Mouse (Mus musculus) 3134 (cell line): ENCODE data around the gene Bhlhe40.

Experiments used
- DNase-seq: peaks from one replicate; pipeline ENCODE4 v3.0.0-alpha.2; 2011; ENCODE audit warnings: low spot score; ENCODE audit not compliant: insufficient read length; ENCODE audit errors: extremely low read depth

Bhlhe40 gene

GRCm38 (mm10) chr6:108711192-108711964, 50.9 kb downstream of the Bhlhe40 start:
- DNase-seq = no peak

GRCm38 (mm10) chr6:108712148-108712547, 51.7 kb downstream of the Bhlhe40 start:
- DNase-seq = no peak

DNA sequence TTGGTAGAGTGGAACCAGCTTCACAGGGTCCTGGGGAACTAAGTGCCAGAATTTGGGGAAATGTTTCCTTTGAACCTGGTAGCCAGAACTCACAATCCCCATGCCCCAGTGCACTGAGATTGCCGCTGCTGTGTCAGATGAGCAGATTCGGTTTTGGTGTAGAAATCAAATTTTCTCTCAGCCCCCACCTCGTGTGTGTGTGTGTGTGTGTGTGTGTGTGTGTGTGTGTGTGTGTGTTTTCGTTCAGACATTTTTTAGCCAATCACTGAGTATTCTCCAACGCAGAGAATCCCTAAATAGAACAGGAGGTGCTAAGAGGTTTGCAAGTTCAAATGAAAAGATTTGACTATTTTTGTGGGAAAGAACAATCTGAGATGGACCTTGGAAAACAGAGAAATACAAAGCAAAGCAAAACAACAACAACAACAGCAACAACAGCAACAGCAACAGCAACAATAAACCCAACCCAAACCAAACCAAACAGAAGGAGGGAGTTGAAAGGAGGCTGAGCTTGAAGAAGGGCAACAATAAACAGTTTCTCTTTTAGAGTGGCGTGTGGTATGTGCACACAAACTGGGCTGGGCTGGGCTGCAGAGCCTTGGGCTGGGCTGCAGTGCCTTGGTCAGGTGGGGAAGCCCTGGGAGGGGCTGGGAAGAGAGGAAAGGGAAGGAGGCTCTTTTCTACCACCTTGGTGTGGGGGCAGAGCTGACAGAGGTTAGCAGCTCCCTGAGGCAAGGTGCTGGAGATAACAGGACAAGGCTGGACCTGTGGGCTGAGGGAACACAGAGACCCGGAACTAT, 52.9 kb downstream of the Bhlhe40 start:
- no peak for DNase-seq
